Mouse (Mus musculus) thymus, adult 2 months (tissue): Measurements from ENCODE around the gene Slc38a10.

ENCODE experiments used
- CTCF ChIP-seq: fragments of 200-500 bp; IDR thresholded peaks from 2 replicates; pipeline ENCODE4 v1.5.1; 2012; ENCODE audit warnings: mild to moderate bottlenecking, control low read depth, low read length, moderate library complexity, borderline replicate concordance; ENCODE audit not compliant: control insufficient read depth, poor library complexity, insufficient read depth; ENCODE audit errors: extremely low read depth
- POLR2A ChIP-seq: fragments of 200-500 bp; IDR thresholded peaks from 2 replicates; pipeline ENCODE4 v1.6.1; 2012; ENCODE audit warnings: mild to moderate bottlenecking, low read length, control low read depth, moderate library complexity; ENCODE audit not compliant: control insufficient read depth, poor library complexity, insufficient read depth; ENCODE audit errors: extremely low read depth

DNA sequence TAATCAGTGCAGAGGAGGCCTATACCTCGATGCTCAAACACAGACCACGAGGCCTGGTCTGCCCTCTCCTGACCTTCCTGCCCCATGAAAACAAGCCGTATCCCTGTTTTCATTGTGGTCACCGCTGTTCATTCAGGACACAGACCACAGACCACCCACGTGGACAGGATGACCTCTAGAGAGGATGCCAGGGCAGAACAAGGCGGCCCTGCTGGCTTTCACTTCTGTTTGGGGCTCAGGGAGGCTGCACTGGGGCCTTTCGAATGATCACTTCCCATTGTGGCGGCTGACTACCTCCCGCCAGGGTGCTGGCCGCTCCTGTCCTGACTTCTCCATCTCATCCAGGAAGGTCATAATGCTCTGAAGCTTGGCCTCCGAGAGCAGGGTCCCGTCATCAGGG lies 80.1 kb downstream of the Slc38a10 start:
- TF ChIP-seq CTCF (no peak), POLR2A (no peak)
